Mouse (Mus musculus) myocyte (in vitro differentiated cells): ENCODE measurements around the gene Itga3.

Source experiments
- E2F4 ChIP-seq: IDR thresholded peaks from one replicate; pipeline ENCODE4 v1.6.1; 2011; ENCODE audit warnings: mild to moderate bottlenecking, control low read depth, moderate library complexity; ENCODE audit not compliant: insufficient read depth
- MAX ChIP-seq: IDR thresholded peaks from one replicate; pipeline ENCODE4 v1.6.1; 2011; ENCODE audit warnings: low read depth, mild to moderate bottlenecking, control low read depth
- MYOD1 ChIP-seq, 3 experiments: IDR thresholded peaks; one replicate each; pipeline ENCODE4 v1.6.1; 2011; ENCODE audit warnings: control low read depth in 2 of 3, low read depth in 2 of 3, mild to moderate bottlenecking in 2 of 3, moderate library complexity in 1 of 3; ENCODE audit not compliant: insufficient read length in 2 of 3, control insufficient read depth in 1 of 3
- MYOG ChIP-seq, 3 experiments: IDR thresholded peaks; one replicate each; pipeline ENCODE4 v1.6.1; 2011; ENCODE audit warnings: control low read depth in 2 of 3, low read depth in 2 of 3, mild to moderate bottlenecking in 2 of 3; ENCODE audit not compliant: insufficient read length in 2 of 3, control insufficient read depth in 1 of 3, insufficient read depth in 1 of 3
- POLR2A ChIP-seq: IDR thresholded peaks from one replicate; pipeline ENCODE4 v1.6.1; 2011; ENCODE audit warnings: low read depth, mild to moderate bottlenecking, control low read depth, moderate library complexity; ENCODE audit not compliant: insufficient read length
- POLR2AphosphoS2 ChIP-seq: IDR thresholded peaks from one replicate; pipeline ENCODE4 v1.6.1; 2011; ENCODE audit warnings: low read depth, control low read depth; ENCODE audit not compliant: insufficient read length
- SRF ChIP-seq: IDR thresholded peaks from one replicate; pipeline ENCODE4 v1.6.1; 2011; ENCODE audit warnings: low read depth; ENCODE audit not compliant: control insufficient read depth, insufficient read length
- USF1 ChIP-seq: IDR thresholded peaks from one replicate; pipeline ENCODE4 v1.6.1; 2011; ENCODE audit warnings: low read depth, mild to moderate bottlenecking, control low read depth, moderate library complexity

- no peak for TF ChIP-seq MAX
- TF ChIP-seq E2F4 = no peak
- no peak for TF ChIP-seq POLR2A
- no peak for TF ChIP-seq SRF
- TF ChIP-seq MYOD1 (IDR thresholded peaks at IDR 0.05; ENCODE audit: control insufficient read depth in 1 of 3, insufficient read length in 2 of 3, low read depth in 2 of 3) = no peak
- no peak for TF ChIP-seq USF1
- no peak for TF ChIP-seq MYOG (IDR thresholded peaks at IDR 0.05; ENCODE audit: control insufficient read depth in 1 of 3, insufficient read depth in 1 of 3, insufficient read length in 2 of 3, low read depth in 2 of 3)
- TF ChIP-seq POLR2AphosphoS2 = no peak
Observed at GRCm38 (mm10) chr11:95000548-95000947, 76.1 kb downstream of the Itga3 start.
